ENCODE assay signal across 8 mouse cellular contexts in the genomic region with DNA sequence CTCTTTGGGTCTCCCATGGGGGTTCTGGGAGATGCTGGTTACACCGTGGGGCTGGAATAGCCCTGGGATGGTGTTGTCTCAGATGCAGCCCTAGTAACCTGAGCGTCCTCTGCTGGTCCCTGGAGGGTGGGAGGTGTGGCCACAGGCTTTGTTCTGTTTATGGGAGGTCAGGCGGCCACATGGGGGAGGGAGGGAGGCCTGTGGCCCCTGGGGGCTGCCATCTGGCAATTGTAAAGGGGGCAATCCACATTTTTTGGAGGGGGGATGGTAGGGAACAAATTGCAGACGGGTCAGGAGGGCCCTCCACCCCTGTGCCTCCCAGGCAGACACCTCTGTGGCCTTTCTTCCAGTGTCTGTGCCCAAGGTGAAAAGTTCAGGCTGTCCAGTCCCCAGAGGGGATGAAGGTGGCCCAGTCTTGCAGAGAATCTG. TPM values are rescaled to one million over a fixed set of nuclear protein-coding genes. Genes with fewer than 3 reads are reported as not detected.
DNase-seq lines count a peak whose midpoint lies in the region; ATAC-seq lines count a peak whose summit lies in the region.
"Had no signal": no experiment of that assay in that cellular context is flagged by ENCODE, and none has a peak within 500 bp of the region (broad histone marks: within the 10 kb centered on the region; RNA-seq: fewer than 3 reads in every experiment).

No protein-coding gene starts in this region.

- H3K9ac ChIP-seq in heart, embryonic 12.5 days: 0 out of 2 replicates have a peak overlapping the region, but pooled peaks have one; percentile 42
- H3K9ac ChIP-seq in limb, embryonic 13.5 days: peak overlapping the region; percentile 26; the same call in 1 of the 2 replicates
- H3K9ac ChIP-seq in stomach, embryonic 15.5 days: no peak overlapping the region
- H3K9ac ChIP-seq: liver, embryonic 15.5 days had no signal

- peak overlapping the region; percentile 17 for H3K4me2 ChIP-seq in heart, embryonic 12.5 days
- 0 out of 2 replicates have a peak overlapping the region, but pooled peaks have one; percentile 10 for H3K4me2 ChIP-seq in limb, embryonic 13.5 days (replicated peaks)
- no peak overlapping the region for H3K4me2 ChIP-seq in stomach, embryonic 15.5 days
- H3K4me2 ChIP-seq: liver, embryonic 15.5 days had no signal

- no peaks in the 10 kb centered on the region for H3K9me3 ChIP-seq in heart, embryonic 12.5 days (replicated peaks)
- H3K9me3 ChIP-seq in limb, embryonic 13.5 days: no peaks in the 10 kb centered on the region
- no peaks in the 10 kb centered on the region for H3K9me3 ChIP-seq in stomach, embryonic 15.5 days
- H3K9me3 ChIP-seq: liver, embryonic 15.5 days had no signal

- H3K27me3 ChIP-seq in heart, embryonic 12.5 days (replicated peaks): no peaks in the 10 kb centered on the region
- H3K27me3 ChIP-seq in limb, embryonic 13.5 days: no peaks in the 10 kb centered on the region
- H3K27me3 ChIP-seq in stomach, embryonic 15.5 days (replicated peaks): no peaks in the 10 kb centered on the region
- H3K27me3 ChIP-seq: liver, embryonic 15.5 days had no signal

- ATAC-seq in heart, embryonic 12.5 days (ENCODE audit: insufficient number of reproducible peaks, low FRiP score): peak; percentile 36; the same call in 1 of the 2 replicates
- ATAC-seq in limb, embryonic 13.5 days (ENCODE audit: low FRiP score, low read depth): no peak
- ATAC-seq in stomach, embryonic 15.5 days (ENCODE audit: insufficient read depth, low FRiP score, low read depth): no peak

- peaks cover 92% of the 10 kb centered on the region for H3K4me1 ChIP-seq in heart, embryonic 12.5 days (replicated peaks)
- H3K4me1 ChIP-seq in limb, embryonic 13.5 days: peaks cover 93% of the 10 kb centered on the region
- peaks cover 65% of the 10 kb centered on the region for H3K4me1 ChIP-seq in stomach, embryonic 15.5 days

- no peak overlapping the region for H3K4me3 ChIP-seq in heart, embryonic 12.5 days
- H3K4me3 ChIP-seq in limb, embryonic 13.5 days: no peak overlapping the region
- H3K4me3 ChIP-seq in stomach, embryonic 15.5 days (replicated peaks): no peak overlapping the region
- H3K4me3 ChIP-seq: liver, embryonic 15.5 days had no signal

- WGBS in heart, embryonic 12.5 days: 12% methylated on average over 4 of the region's 4 CpGs
- WGBS in limb, embryonic 13.5 days: 4% methylated on average over 4 of the region's 4 CpGs
- WGBS in stomach, embryonic 15.5 days: 10% methylated on average over 4 of the region's 4 CpGs

- H3K36me3 ChIP-seq in heart, embryonic 12.5 days: no peaks in the 10 kb centered on the region; the same call in 1 of the 2 replicates
- peaks cover 11% of the 10 kb centered on the region for H3K36me3 ChIP-seq in limb, embryonic 13.5 days
- no peaks in the 10 kb centered on the region for H3K36me3 ChIP-seq in stomach, embryonic 15.5 days

- peak; percentile 41 for DNase-seq in ovary, postnatal 36 days (ENCODE audit: low spot score)
- no peak for DNase-seq in ovary, adult 18-20 months (ENCODE audit: low spot score)
- DNase-seq in natural killer cell, adult 2 months (ENCODE audit: low spot score in 2 of 2): no peak
- DNase-seq in c-Kit-positive CD71-positive TER-119-positive erythroid progenitor cells, embryonic 14.5 days (ENCODE audit: low spot score): no peak

- H3K27ac ChIP-seq in heart, embryonic 12.5 days (ENCODE audit: poor library complexity, severe bottlenecking): peak overlapping the region; percentile 36; the same call in 1 of the 2 replicates
- H3K27ac ChIP-seq in limb, embryonic 13.5 days: peak overlapping the region; percentile 29; the same call in 1 of the 2 replicates
- H3K27ac ChIP-seq in stomach, embryonic 15.5 days: 0 out of 2 replicates have a peak overlapping the region, but pooled peaks have one; percentile 8
- H3K27ac ChIP-seq: liver, embryonic 15.5 days had no signal

RNA-seq across cellular contexts. Expression of a gene that starts 32.7 kb away (rescaled TPM):
- polyA plus RNA-seq in heart, embryonic 12.5 days (2016; fragmentation: Nextera tagmentation; extraction: Ambion mirVana): 11.9 and 14.0 TPM in 2 replicates
- 24.4 and 24.8 TPM in 2 replicates for polyA plus RNA-seq in limb, embryonic 13.5 days (2015; fragmentation: Nextera tagmentation; extraction: Ambion mirVana)
- 16.2 and 16.6 TPM in 2 replicates for polyA plus RNA-seq in stomach, embryonic 15.5 days (2015; fragmentation: Nextera tagmentation; extraction: Ambion mirVana)

RNA-seq across cellular contexts. Expression of a gene that starts 59.9 kb away (rescaled TPM):
- polyA plus RNA-seq in heart, embryonic 12.5 days (2016; fragmentation: Nextera tagmentation; extraction: Ambion mirVana): 61.0 and 65.1 TPM in 2 replicates
- polyA plus RNA-seq in limb, embryonic 13.5 days (2015; fragmentation: Nextera tagmentation; extraction: Ambion mirVana): 92.1 and 97.8 TPM in 2 replicates
- 64.5 and 65.8 TPM in 2 replicates for polyA plus RNA-seq in stomach, embryonic 15.5 days (2015; fragmentation: Nextera tagmentation; extraction: Ambion mirVana)
